Mouse (Mus musculus): ENCODE measurements around the gene Myrf. TPM values are rescaled to one million over a fixed set of nuclear protein-coding genes. Genes with fewer than 3 reads are reported as not detected.

The Myrf gene
- polyA plus RNA-seq, 1 experiment, result 65.5 TPM

DNA sequence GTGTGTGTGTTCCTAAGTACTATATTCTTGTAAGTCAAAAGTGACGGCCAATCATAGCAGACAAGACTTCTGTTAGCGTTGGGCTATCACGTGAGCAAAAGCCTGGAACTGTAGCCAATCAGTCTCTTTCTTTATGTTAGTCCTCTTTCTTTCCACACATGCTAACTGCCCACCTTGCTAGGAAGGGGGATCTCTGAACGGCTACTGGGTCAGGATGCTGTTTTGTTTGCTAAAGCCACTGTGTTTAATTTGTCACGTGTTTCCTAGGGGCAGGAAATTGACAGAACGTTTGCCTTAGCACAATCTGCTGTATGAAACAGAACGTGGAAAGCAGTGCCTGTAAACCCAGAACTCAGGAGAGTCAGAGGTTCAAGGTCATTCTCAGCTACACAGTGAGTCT lies 58.4 kb downstream of the Myrf start:
- 0 out of 2 replicates have a peak, but pooled peaks cover 5% of the 10 kb centered on the region for H3K4me1 ChIP-seq (ENCODE audit: control insufficient read depth, insufficient read depth, insufficient read length, low read length)
- 15% methylated on average over 7 of the region's 7 CpGs for WGBS
- H3K27ac ChIP-seq (ENCODE audit: insufficient read depth, low read depth, low read length), result no peak overlapping the region
- H3K36me3 ChIP-seq (ENCODE audit: control insufficient read depth, insufficient read depth, low read length), result no peaks in the 10 kb centered on the region
- peak overlapping the region; percentile 92 for H3K4me3 ChIP-seq (ENCODE audit: low read depth, low read length)
- TF ChIP-seq CTCF (IDR thresholded peaks at IDR 0.05; ENCODE audit: extremely low read depth, insufficient read length, insufficient replicate concordance, low read depth, low read length), result no peak
- TF ChIP-seq POLR2A (IDR thresholded peaks at IDR 0.05; ENCODE audit: low read depth, low read length), result no peak
- no peaks in the 10 kb centered on the region for H3K27me3 ChIP-seq (ENCODE audit: control insufficient read depth, insufficient read depth, low read length)

DNA sequence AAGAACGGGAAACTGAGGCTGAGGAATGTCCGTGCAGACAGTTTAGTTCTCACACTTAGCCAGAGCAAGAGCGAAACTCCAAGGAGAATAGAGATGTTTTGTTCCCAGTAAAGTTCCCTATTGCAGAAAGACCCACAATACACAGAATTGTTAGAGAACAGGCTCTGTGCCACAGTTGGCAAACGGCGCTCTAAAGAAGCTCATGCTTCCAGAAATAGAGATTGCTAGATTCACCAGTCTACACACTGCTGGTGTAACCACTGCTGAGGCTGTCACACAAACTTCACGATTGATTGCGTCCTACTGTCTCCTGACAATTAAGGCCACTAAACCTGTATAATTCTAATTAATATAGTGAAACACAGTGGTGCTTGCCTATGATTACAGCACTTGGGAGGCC lies 59.3 kb downstream of the Myrf start:
- Histone ChIP-seq H3K27ac (ENCODE audit: insufficient read depth, low read depth, low read length) (no peak overlapping the region), H3K4me3 (ENCODE audit: low read depth, low read length) (no peak overlapping the region), H3K4me1 (ENCODE audit: control insufficient read depth, insufficient read depth, insufficient read length, low read length) (0 out of 2 replicates have a peak, but pooled peaks cover 5% of the 10 kb centered on the region), H3K27me3 (ENCODE audit: control insufficient read depth, insufficient read depth, low read length) (no peaks in the 10 kb centered on the region), H3K36me3 (ENCODE audit: control insufficient read depth, insufficient read depth, low read length) (no peaks in the 10 kb centered on the region)
- WGBS, result 94% methylated on average over 7 of the region's 7 CpGs
- TF ChIP-seq CTCF (IDR thresholded peaks at IDR 0.05; ENCODE audit: extremely low read depth, insufficient read length, insufficient replicate concordance, low read depth, low read length), result no peak
- TF ChIP-seq POLR2A (IDR thresholded peaks at IDR 0.05; ENCODE audit: low read depth, low read length), result no peak

DNA sequence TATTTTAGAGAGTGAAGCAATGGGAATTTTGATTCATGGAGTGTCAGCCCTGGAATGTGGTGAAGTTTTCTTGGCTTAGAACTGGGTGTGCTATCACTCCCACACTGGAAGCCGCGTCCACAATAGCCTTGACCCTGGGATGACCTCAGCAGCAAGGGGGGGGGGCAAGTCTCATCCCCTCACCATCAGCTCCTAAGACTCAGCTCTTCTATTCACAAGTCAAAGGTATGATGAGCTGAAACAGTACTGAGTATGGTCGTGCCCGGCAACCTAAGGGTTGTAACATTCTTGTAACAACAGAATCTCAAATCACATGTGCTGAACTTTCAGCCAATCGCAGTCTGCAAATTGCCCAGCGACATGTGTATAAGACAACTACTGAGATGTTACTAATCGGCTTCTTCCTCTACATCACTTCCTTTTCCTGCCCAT lies 63.6 kb downstream of the Myrf start:
- Histone ChIP-seq H3K27me3 (ENCODE audit: control insufficient read depth, insufficient read depth, low read length) (no peaks in the 10 kb centered on the region), H3K27ac (ENCODE audit: insufficient read depth, low read depth, low read length) (no peak overlapping the region), H3K4me3 (ENCODE audit: low read depth, low read length) (no peak overlapping the region), H3K36me3 (ENCODE audit: control insufficient read depth, insufficient read depth, low read length) (no peaks in the 10 kb centered on the region), H3K4me1 (ENCODE audit: control insufficient read depth, insufficient read depth, insufficient read length, low read length) (peaks cover 4% of the 10 kb centered on the region; the same call in 1 of the 2 replicates)
- 61% methylated on average over 7 of the region's 7 CpGs for WGBS
- TF ChIP-seq POLR2A (IDR thresholded peaks at IDR 0.05; ENCODE audit: low read depth, low read length) (no peak), CTCF (IDR thresholded peaks at IDR 0.05; ENCODE audit: extremely low read depth, insufficient read length, insufficient replicate concordance, low read depth, low read length) (no peak)

DNA sequence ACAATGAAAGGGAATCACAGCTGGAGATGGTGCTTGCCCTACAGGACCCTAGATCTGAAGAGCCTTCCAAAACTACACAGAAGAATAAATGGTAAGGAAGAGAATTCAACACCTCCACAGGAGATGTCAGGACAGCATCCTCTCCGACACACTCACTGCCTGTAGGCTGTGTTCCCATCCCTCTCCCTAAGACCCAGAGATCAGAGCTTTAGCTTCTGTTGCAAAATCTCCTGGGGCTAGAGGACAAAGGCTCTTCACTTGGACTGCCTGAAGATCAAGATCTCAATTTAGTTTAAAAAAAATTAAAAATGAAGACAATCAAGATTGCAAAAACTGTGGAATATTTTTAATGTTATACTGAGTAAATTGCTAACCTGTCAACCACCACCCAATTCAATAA lies 64.1 kb downstream of the Myrf start:
- H3K36me3 ChIP-seq (ENCODE audit: control insufficient read depth, insufficient read depth, low read length), result no peaks in the 10 kb centered on the region
- no peak overlapping the region for H3K27ac ChIP-seq (ENCODE audit: insufficient read depth, low read depth, low read length)
- no peaks in the 10 kb centered on the region for H3K27me3 ChIP-seq (ENCODE audit: control insufficient read depth, insufficient read depth, low read length)
- 79% methylated on average over 1 of the region's 1 CpGs for WGBS
- H3K4me1 ChIP-seq (ENCODE audit: control insufficient read depth, insufficient read depth, insufficient read length, low read length), result peaks cover 5% of the 10 kb centered on the region; the same call in 1 of the 2 replicates
- TF ChIP-seq POLR2A (IDR thresholded peaks at IDR 0.05; ENCODE audit: low read depth, low read length), result no peak
- H3K4me3 ChIP-seq (ENCODE audit: low read depth, low read length), result no peak overlapping the region

DNA sequence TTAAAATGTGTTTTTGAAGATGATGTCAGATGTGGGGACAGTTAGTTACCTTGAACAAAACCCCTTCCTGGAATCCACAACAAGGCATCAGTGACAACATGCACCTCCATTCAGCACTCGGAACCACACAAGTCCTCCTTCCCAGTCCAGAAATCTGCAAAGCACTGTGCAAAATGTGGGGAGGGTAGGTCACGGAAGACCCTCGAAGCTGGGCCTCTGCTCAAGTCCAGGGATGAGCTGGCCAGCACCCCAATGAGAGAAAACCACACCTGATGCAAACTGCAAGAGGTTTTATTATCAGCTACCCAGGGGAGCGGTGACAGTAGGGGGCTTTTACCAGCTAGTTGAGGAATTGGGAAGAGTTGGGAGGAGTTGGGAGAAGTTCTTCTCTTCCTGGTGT lies 65.6 kb downstream of the Myrf start:
- H3K4me3 ChIP-seq (ENCODE audit: low read depth, low read length), result no peak overlapping the region
- H3K27ac ChIP-seq (ENCODE audit: insufficient read depth, low read depth, low read length), result no peak overlapping the region
- no peaks in the 10 kb centered on the region for H3K27me3 ChIP-seq (ENCODE audit: control insufficient read depth, insufficient read depth, low read length)
- no peak for TF ChIP-seq CTCF (IDR thresholded peaks at IDR 0.05; ENCODE audit: extremely low read depth, insufficient read length, insufficient replicate concordance, low read depth, low read length)
- no peak for TF ChIP-seq POLR2A (IDR thresholded peaks at IDR 0.05; ENCODE audit: low read depth, low read length)
- H3K36me3 ChIP-seq (ENCODE audit: control insufficient read depth, insufficient read depth, low read length), result no peaks in the 10 kb centered on the region
- peaks cover 8% of the 10 kb centered on the region; the same call in 1 of the 2 replicates for H3K4me1 ChIP-seq (ENCODE audit: control insufficient read depth, insufficient read depth, insufficient read length, low read length)
- WGBS, result 86% methylated on average over 4 of the region's 4 CpGs

DNA sequence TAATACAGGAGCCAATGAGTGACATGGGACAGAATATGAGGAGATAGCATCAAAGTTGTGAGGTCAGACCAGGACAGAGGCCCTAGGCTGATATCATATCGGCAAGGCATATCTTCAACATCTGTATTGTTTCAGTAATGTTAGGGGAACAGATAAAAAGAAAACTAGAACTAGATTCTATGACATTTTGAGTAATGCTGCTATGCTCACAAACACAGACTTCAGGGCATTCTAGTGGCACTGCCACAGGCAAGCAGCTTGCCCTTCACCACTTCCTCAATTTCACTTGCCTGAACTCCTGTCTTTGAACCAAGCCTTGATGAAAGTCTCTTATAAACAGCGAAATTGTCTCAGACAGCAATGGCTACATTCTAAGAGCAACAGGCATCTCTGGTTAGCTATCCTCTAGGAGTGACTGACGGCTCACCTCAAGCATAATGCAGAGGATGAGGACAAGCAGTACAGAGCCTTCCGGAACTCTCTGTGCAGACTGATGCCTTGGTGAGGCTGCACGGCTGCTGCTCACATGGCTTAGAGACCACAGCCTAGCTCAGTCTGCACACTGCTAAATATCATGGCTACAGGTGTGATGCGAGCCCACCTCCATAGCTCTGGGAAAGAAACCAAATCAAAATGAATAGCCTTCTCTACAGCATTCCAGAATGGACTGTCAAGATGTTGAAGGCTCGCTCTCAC lies 66.6 kb downstream of the Myrf start:
- no peak for TF ChIP-seq CTCF (IDR thresholded peaks at IDR 0.05; ENCODE audit: extremely low read depth, insufficient read length, insufficient replicate concordance, low read depth, low read length)
- H3K4me1 ChIP-seq (ENCODE audit: control insufficient read depth, insufficient read depth, insufficient read length, low read length), result peaks cover 8% of the 10 kb centered on the region; the same call in 1 of the 2 replicates
- no peak overlapping the region for H3K4me3 ChIP-seq (ENCODE audit: low read depth, low read length)
- H3K36me3 ChIP-seq (ENCODE audit: control insufficient read depth, insufficient read depth, low read length), result no peaks in the 10 kb centered on the region
- WGBS, result 82% methylated on average over 7 of the region's 7 CpGs
- H3K27me3 ChIP-seq (ENCODE audit: control insufficient read depth, insufficient read depth, low read length), result no peaks in the 10 kb centered on the region
- H3K27ac ChIP-seq (ENCODE audit: insufficient read depth, low read depth, low read length), result no peak overlapping the region

DNA sequence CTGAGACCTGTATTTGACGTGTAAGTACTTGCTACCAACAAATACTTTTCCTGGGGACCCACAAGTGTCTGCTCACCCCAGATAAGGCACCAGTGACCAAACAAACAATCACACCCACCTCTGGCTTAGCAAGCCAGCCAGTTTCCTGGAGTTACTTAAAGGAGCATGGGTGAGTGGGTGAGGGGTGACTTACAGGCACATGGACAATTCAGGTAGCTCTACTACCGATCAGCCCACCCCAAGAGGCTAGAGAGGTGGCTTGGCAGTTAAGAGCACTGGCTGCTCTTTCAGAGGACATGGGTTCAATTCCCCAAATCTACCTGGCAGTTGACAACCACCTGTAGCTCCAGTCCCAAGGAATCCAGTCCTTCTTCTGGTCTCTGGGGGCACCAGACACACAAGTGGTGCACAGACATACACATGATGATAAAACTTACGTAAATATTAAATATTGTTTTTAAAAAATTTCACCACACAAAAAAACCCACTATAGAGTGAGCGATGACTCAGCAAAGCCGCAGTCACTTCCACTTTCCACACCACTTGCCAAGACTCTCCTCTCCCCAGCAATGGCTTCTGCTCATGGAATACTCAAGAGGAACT lies 67.3 kb downstream of the Myrf start:
- WGBS, result 56% methylated on average over 5 of the region's 5 CpGs
- TF ChIP-seq CTCF (IDR thresholded peaks at IDR 0.05; ENCODE audit: extremely low read depth, insufficient read length, insufficient replicate concordance, low read depth, low read length), result no peak
- no peak for TF ChIP-seq POLR2A (IDR thresholded peaks at IDR 0.05; ENCODE audit: low read depth, low read length)

More for the DNA sequence above, 67.3 kb downstream of the Myrf start:
- Histone ChIP-seq H3K27ac (ENCODE audit: insufficient read depth, low read depth, low read length) (no peak overlapping the region), H3K36me3 (ENCODE audit: control insufficient read depth, insufficient read depth, low read length) (no peaks in the 10 kb centered on the region), H3K4me1 (ENCODE audit: control insufficient read depth, insufficient read depth, insufficient read length, low read length) (peaks cover 8% of the 10 kb centered on the region; the same call in 1 of the 2 replicates), H3K27me3 (ENCODE audit: control insufficient read depth, insufficient read depth, low read length) (no peaks in the 10 kb centered on the region), H3K4me3 (ENCODE audit: low read depth, low read length) (no peak overlapping the region)

Measured in small intestine, adult 2 months (tissue).